Mouse (Mus musculus) hindbrain, embryonic 13.5 days (tissue): Measurements from ENCODE around the gene Spop. TPM values are rescaled to one million over a fixed set of nuclear protein-coding genes. Genes with fewer than 3 reads are reported as not detected.

Source experiments
- ATAC-seq: fragments of 200-750 bp; cut with Nextera tagmentation; 2 replicates; pipeline ENCODE4 v1.8.0; 2017; ENCODE audit warnings: moderate TSS enrichment; ENCODE audit not compliant: low FRiP score
- H3K27ac ChIP-seq: fragments of 300-500 bp; sonication (generic); 2 replicates; pipeline ENCODE4 v1.5.1; 2015; ENCODE audit warnings: inconsistent platforms, mild to moderate bottlenecking, moderate library complexity
- H3K27me3 ChIP-seq: fragments of 300-500 bp; sonication (generic); 2 replicates; pipeline ENCODE4 v1.6.1; 2015; ENCODE audit warnings: mild to moderate bottlenecking, inconsistent platforms
- H3K36me3 ChIP-seq: fragments of 300-500 bp; sonication (generic); 2 replicates; pipeline ENCODE4 v1.6.1; 2015; ENCODE audit warnings: mild to moderate bottlenecking, inconsistent platforms
- H3K4me1 ChIP-seq: fragments of 300-500 bp; sonication (generic); replicated peaks from 2 replicates; pipeline ENCODE4 v1.6.1; 2015; ENCODE audit warnings: inconsistent platforms
- H3K4me2 ChIP-seq: fragments of 300-500 bp; sonication (generic); 2 replicates; pipeline ENCODE4 v1.6.1; 2015; ENCODE audit warnings: inconsistent platforms, mild to moderate bottlenecking, moderate library complexity
- H3K4me3 ChIP-seq: fragments of 300-500 bp; sonication (generic); 2 replicates; pipeline ENCODE4 v1.5.1; 2015; ENCODE audit warnings: mild to moderate bottlenecking, inconsistent platforms
- H3K9ac ChIP-seq: fragments of 300-500 bp; sonication (generic); 2 replicates; pipeline ENCODE4 v1.6.1; 2015; ENCODE audit warnings: mild to moderate bottlenecking, inconsistent platforms
- H3K9me3 ChIP-seq: fragments of 300-500 bp; sonication (generic); 2 replicates; pipeline ENCODE4 v1.6.1; 2016; ENCODE audit warnings: inconsistent platforms
- WGBS: fragments of 180-500 bp; shearing (Covaris S2); methylation state at CpG from one replicate; pipeline ENCODE4 v1.1.7; 2015; 5-methylcytosine and 5-hydroxymethylcytosine counted together
- polyA plus RNA-seq: library from polyadenylated mRNA; unstranded; fragments of >200 nt; fragmentation: Nextera tagmentation; extraction: Ambion mirVana; gene quantifications from 2 replicates; pipeline ENCODE4 v1.2.1, GENCODE M21; 2015

The Spop gene
- polyA plus RNA-seq, 1 experiment from 2014 or later: 221 TPM

DNA sequence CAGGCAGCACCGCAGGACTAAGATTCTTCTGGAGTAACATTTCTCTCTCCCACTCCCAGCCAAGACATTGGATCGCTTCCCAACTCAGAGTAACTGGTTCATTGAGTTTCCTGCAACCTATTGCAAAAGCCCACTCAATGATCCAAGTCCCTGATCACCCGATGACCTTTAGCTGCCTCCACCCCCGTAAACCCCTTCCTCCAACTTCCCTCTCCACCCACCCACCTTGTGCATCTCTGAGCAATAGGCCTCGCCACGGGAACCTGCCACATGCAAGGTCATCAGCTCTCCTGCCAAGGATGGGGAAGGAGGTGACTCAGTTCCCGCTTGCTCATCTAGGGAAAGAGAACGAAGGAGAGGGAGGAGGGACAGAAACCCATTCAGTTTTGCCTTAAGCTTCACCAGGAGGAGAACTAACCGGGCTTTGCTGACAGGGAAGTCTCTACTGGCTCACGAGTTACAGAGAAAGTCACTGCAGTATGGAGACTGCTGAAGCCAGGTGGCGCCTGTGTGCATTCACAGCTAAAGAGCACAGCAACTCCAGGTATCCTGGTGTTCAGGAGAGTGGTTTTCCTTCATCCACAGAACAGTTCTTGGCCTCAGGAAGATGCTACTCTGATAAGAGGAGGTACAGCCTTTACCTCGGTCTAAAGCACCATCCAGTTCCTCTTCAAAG, 93.3 kb downstream of the Spop start:
- Histone ChIP-seq H3K4me2 (no peak overlapping the region), H3K4me3 (no peak overlapping the region), H3K9ac (no peak overlapping the region), H3K4me1 (peaks cover 17% of the 10 kb centered on the region), H3K27me3 (peaks cover 25% of the 10 kb centered on the region), H3K9me3 (no peaks in the 10 kb centered on the region), H3K27ac (no peak overlapping the region), H3K36me3 (no peaks in the 10 kb centered on the region)
- WGBS: 57% methylated on average over 12 of the region's 12 CpGs
- ATAC-seq: no peak

DNA sequence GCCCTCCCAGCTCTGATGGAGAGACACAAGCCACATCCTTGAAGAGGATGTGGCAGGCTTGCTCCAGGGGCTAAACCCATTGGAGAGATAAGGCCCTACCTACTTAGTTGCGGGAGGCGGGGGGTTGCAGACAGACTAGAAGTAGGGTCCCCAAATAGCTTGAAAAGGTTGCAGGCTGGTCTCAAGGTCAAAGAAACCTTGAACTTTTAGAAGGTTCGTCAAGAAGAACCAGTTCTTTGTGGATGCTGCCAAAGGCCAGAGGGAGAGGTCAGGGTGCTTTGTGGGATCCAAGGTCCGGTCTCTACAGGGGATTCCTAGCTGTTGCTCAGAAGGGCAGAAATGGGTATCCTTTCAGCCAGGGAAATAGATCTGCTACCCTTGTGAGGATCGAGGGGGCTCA, 93.9 kb downstream of the Spop start:
- Histone ChIP-seq H3K9ac (no peak overlapping the region), H3K4me1 (peaks cover 17% of the 10 kb centered on the region), H3K27me3 (peaks cover 31% of the 10 kb centered on the region), H3K4me2 (no peak overlapping the region), H3K9me3 (no peaks in the 10 kb centered on the region), H3K4me3 (no peak overlapping the region), H3K27ac (no peak overlapping the region), H3K36me3 (no peaks in the 10 kb centered on the region)
- 76% methylated on average over 5 of the region's 5 CpGs for WGBS
- no peak for ATAC-seq

DNA sequence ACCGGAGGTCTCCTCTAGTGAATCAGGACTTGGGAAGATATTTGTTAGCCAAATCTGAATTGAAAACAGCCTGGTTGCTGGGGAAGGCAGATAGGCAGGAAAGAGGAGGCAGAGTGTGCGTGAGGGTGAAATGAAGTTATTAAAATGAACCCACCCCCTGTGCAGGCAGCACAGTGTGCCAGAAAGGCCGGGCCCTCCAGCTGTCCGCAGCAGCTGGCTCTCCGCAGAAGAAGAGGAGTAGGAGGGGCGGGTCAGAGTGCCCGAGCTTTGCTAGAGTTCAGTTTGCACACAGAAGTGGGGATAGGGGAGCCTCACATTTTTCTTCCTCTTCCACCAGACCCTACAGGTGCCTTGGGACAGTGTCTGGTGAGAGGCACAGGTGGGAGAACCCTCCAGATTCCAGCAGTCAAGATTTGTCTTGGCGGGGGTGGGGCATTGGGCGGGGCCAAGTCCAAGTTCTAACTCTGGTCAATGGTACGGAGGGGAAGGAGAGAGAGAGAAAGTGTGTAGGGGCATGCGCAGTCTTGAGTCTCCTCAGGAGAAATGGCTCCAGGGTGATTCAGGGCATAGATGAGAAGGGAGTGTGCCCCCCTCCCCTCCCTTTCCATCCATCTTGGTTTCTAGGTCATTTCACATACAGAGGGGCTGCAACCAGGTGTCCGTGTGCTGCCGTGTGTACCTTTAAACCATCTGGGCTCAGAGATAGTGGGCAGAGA, 94.5 kb downstream of the Spop start:
- H3K9me3 ChIP-seq: no peaks in the 10 kb centered on the region
- no peak overlapping the region for H3K4me3 ChIP-seq
- H3K27me3 ChIP-seq: peaks cover 36% of the 10 kb centered on the region
- ATAC-seq: no peak
- no peaks in the 10 kb centered on the region for H3K36me3 ChIP-seq
- 63% methylated on average over 13 of the region's 13 CpGs for WGBS
- H3K9ac ChIP-seq: no peak overlapping the region
- peaks cover 22% of the 10 kb centered on the region for H3K4me1 ChIP-seq
- H3K27ac ChIP-seq: no peak overlapping the region
- no peak overlapping the region for H3K4me2 ChIP-seq

DNA sequence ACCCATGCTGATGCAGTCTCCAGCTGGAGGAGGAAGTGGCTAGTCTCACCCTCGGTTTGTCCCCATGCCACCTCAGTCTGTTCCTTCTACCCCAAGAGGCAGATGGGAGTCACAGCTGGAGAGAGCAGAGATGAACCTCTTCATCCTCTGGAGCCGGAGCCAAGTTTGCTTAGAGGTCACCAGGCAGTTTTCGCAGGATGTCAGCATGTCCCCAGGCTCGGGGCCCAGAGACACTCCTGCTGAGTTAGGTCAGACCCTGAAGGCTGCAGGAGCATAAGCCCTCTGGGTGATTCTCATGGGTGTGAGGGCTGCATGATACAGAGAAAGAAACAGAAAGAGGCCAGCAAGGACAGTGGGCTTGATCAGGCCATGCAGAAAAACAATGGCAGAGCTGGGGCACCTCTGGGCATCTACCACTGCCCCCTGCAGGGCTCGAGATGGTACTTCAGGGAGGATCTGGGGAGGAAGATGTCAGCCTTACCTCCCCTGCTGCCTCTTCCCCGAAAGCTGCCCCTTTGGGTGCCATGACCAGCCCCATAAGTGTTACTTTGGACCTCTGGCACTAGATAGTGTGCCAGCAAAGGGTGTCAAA, 95.3 kb downstream of the Spop start:
- H3K27me3 ChIP-seq: peaks cover 45% of the 10 kb centered on the region
- H3K4me3 ChIP-seq: no peak overlapping the region
- no peak overlapping the region for H3K27ac ChIP-seq
- peaks cover 24% of the 10 kb centered on the region for H3K4me1 ChIP-seq
- no peaks in the 10 kb centered on the region for H3K36me3 ChIP-seq
- ATAC-seq: no peak
- WGBS: 78% methylated on average over 6 of the region's 6 CpGs
- no peak overlapping the region for H3K9ac ChIP-seq
- no peak overlapping the region for H3K4me2 ChIP-seq
- H3K9me3 ChIP-seq: no peaks in the 10 kb centered on the region

DNA sequence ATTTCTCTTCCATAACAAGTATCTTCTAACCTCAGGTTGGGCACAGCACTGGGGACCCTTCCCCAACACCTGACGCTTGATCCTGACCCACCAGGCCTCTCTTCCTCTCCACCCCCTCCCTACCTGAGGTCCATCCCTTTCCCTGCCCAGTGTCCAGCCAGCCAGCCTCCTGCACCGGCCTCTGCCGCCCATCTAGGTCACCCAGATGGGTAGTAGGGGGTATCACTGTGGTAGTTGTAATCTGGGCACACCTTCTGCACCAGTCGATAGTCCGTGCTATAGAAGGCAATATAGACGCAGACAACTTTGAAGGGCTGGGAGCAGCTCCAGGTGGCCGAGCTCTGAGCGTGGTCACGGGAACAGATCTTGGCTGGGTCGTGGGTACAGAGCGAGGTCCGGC, 96.8 kb downstream of the Spop start:
- Histone ChIP-seq H3K27ac (no peak overlapping the region), H3K27me3 (peaks cover 59% of the 10 kb centered on the region), H3K9me3 (no peaks in the 10 kb centered on the region), H3K4me3 (no peak overlapping the region), H3K4me1 (peaks cover 28% of the 10 kb centered on the region), H3K4me2 (no peak overlapping the region), H3K9ac (no peak overlapping the region), H3K36me3 (no peaks in the 10 kb centered on the region)
- ATAC-seq: no peak
- WGBS: 91% methylated on average over 12 of the region's 12 CpGs

DNA sequence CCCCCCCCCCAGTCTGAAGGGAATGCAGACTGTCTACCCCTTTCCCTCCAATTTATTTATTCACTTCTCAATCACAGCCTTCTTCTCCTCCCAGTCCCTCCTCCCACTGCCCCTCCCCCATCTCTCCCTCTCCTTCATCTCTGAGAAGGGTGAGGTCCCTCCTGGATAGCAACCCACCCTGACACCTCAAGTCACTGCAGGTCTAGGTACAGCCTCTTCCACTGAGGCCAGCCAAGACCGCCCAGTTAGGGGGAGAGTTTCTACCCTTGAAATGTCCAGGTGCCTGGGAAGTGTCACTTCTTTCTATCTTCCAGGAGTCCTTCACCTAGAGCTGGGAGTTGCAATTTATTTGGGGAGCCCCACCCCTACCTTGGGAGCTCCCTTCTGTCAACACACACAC, 98.0 kb downstream of the Spop start:
- no peaks in the 10 kb centered on the region for H3K9me3 ChIP-seq
- no peak overlapping the region for H3K4me3 ChIP-seq
- H3K27ac ChIP-seq: no peak overlapping the region
- peaks cover 41% of the 10 kb centered on the region for H3K4me1 ChIP-seq
- H3K4me2 ChIP-seq: no peak overlapping the region
- peaks cover 66% of the 10 kb centered on the region for H3K27me3 ChIP-seq
- ATAC-seq: no peak
- no peaks in the 10 kb centered on the region for H3K36me3 ChIP-seq
- 82% methylated on average over 1 of the region's 1 CpGs for WGBS
- H3K9ac ChIP-seq: no peak overlapping the region

DNA sequence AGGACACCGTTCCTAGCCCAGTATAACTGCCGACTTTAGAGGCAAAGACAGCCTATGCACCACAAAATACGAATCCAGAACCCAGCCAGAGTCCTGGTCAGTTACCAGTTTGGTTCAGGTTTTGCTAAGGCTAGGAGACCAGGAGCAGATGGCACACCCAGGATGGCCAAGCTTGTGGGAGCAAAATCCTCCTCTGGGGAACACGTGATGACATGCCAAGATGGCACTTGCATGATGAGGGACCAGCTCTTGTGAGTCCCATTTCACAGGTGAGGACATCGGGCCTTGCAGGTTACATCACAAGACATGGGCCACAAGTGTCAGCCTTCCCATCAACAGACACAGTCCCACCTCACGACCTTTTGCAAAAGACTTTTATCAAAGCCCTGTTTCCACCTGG, 98.5 kb downstream of the Spop start:
- peaks cover 45% of the 10 kb centered on the region for H3K4me1 ChIP-seq
- H3K36me3 ChIP-seq: no peaks in the 10 kb centered on the region
- H3K9me3 ChIP-seq: no peaks in the 10 kb centered on the region
- no peak for ATAC-seq
- WGBS: 78% methylated on average over 6 of the region's 6 CpGs
- no peak overlapping the region for H3K4me3 ChIP-seq
- H3K27me3 ChIP-seq: peaks cover 67% of the 10 kb centered on the region
- no peak overlapping the region for H3K27ac ChIP-seq
- H3K4me2 ChIP-seq: peak overlapping the region; percentile 94; the same call in 1 of the 2 replicates
- H3K9ac ChIP-seq: no peak overlapping the region

DNA sequence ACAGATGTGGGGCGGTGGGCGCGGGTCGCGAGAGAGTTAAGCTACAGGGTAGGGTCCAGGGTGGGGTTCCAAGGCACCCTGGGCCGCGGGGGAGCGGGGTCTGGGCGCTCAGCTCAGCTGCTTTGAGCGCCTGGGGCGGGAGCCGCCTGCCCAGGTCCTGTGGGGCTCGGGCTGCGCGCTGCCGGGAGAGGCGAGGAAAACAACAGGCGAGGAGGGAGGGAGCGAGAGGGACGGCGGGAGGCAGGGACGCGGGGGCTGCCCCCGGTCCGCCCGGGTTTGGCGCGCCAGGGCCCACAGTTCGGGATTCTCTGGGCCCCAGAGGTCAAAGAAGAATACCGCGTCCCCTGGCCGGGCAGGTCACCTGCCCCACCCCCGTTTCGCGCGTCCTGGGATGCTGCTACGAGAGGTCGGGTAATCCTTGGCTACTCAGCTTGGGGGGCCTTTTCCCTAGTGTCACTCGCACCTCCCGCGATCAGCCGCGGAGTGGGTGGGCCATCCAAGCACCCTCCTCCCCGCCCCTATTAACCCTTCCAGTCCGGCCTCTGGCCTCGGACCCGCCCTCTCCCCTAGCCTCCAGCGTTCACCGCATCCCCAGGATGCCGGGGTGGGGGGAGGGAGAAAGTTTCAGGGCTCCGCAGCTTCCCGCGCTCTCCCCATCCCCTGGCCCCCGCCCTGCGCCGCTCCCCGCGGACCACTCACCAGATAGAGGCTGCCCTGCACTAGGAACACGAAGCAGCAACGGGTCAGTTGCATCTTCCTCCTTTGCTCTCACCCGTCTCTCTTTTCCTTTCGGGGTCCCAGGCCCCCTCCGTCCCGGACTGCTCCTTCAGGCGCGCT, 99.8 kb downstream of the Spop start:
- peak overlapping the region; percentile 94 for H3K4me2 ChIP-seq
- 0% methylated on average over 62 of the region's 66 CpGs for WGBS
- H3K9me3 ChIP-seq: no peaks in the 10 kb centered on the region
- peak; percentile 30 for ATAC-seq
- H3K4me3 ChIP-seq: peak overlapping the region; percentile 55
- peak overlapping the region; percentile 72 for H3K9ac ChIP-seq
- H3K36me3 ChIP-seq: no peaks in the 10 kb centered on the region
- peaks cover 45% of the 10 kb centered on the region for H3K4me1 ChIP-seq
- H3K27me3 ChIP-seq: peaks cover 69% of the 10 kb centered on the region
- no peak overlapping the region for H3K27ac ChIP-seq

DNA sequence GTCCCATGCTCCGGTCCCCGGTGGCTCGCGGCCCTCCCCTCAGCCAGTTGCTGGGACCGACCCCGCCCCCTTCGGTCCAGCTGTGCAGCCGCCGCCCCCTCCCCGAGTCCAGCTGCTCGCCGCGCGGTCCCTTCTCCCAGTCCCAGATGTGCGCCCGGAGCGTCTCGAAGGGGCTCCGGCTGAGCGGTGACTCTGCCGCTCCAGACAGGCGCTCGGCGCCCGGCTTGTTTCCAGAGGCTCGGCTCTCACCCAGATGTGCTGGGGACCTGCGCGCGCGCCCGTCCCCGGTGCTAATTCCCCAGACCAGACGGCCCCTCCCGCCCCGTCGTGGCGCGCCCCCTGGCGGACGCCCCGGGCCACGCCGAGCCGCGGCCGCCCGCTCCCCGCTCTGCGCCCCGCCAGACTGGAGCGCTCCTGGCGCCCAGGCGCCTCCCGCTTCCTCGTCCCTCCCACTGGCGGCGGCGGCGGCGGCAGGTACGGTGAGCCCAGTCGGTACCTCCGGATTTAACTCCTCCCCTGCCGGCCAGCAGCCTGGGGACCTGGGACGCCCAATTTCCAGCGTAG, 100.5 kb downstream of the Spop start, which contains the start of gene Nxph3:
Nxph3 (minus strand) TSS at position 273 of the 564 bp plus-strand sequence.
- Histone ChIP-seq H3K27ac (no peak within 1 kb of the TSS), H3K9me3 (no peaks in the 10 kb centered on the region), H3K9ac (peak within 1 kb of the TSS; percentile 72), H3K4me1 (peaks cover 45% of the 10 kb centered on the region), H3K36me3 (no peaks in the 10 kb centered on the region), H3K27me3 (peaks cover 68% of the 10 kb centered on the region), H3K4me2 (peak within 1 kb of the TSS; percentile 94), H3K4me3 (peak within 1 kb of the TSS; percentile 55)
- under 1% methylated on average over 66 of the region's 66 CpGs for WGBS
- peak; percentile 36 for ATAC-seq

DNA sequence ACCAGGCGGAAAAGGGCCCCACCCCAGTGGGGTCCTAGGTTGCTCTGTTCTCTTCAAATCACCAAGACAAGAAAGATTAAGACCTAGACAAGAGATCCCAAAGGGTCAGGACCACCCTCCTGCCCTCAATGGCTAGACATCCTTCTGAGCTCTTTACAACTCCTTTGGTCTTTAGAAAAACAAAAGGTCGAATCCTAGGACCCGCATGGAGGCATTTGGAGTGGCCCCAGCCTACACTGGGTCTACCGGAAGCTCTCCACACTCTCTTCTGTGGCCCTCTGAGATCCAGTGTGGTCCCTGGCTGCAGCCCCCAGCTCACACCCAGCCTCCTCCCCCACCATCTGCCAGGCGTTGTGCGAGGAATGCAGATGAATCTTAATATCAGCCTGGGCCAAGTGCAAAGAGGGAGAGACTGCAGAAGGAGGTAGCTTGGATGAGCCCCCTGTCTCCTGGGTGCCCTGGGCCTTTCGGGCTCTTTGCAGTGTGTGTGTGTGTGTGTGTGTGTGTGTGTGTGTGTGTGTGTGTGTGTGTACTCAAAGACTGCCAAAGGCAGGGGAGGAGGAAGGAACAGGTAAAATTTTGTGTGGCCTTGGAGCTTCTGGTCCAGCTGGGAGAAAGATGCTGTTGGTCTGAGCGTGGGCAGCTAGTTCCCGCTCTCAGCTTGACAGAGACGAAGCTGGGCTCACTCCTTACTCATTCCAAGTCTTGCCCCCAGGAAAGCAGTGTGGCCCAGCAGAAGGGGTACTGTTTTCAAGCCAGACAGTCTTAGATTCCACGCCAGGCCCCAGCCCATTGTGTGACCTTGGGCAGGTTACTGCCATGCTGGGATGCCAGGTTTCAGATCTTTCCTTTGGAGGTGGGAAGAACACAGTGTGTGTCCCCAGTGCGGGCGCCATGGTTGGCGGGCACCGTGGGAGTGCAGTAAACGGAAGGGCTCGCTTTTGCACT, 101.8 kb downstream of the Spop start:
- Histone ChIP-seq H3K9ac (no peak overlapping the region), H3K36me3 (no peaks in the 10 kb centered on the region), H3K27me3 (peaks cover 64% of the 10 kb centered on the region), H3K9me3 (no peaks in the 10 kb centered on the region), H3K4me1 (peaks cover 51% of the 10 kb centered on the region), H3K27ac (no peak overlapping the region), H3K4me2 (peak overlapping the region; percentile 94; the same call in 1 of the 2 replicates), H3K4me3 (no peak overlapping the region; the same call in 1 of the 2 replicates)
- ATAC-seq: no peak
- 31% methylated on average over 17 of the region's 17 CpGs for WGBS

DNA sequence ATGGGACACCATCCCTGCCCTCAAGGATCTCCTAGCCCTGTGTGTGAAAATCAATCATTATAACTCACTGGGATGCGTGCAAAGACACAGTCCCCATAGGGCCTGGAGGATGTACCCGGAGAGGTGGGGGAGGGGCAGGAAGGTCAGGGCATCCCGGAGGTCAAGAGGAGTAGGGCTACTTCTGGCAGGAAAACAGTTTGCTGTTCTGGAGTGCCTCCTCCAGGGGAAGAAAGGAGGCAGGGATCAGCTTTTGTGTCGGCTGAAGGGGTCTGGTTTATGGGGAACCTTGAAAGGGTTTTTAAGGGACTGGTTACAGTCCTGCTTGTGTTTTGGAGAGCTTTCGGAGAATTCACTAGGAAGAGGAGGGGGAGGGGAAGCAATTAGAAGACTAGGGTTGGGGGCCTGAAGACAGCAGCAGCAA, 102.6 kb downstream of the Spop start:
- WGBS: 2% methylated on average over 5 of the region's 5 CpGs
- Histone ChIP-seq H3K4me2 (no peak overlapping the region), H3K36me3 (no peaks in the 10 kb centered on the region), H3K9me3 (no peaks in the 10 kb centered on the region), H3K27ac (no peak overlapping the region), H3K4me1 (peaks cover 58% of the 10 kb centered on the region), H3K4me3 (no peak overlapping the region), H3K27me3 (peaks cover 57% of the 10 kb centered on the region), H3K9ac (peak overlapping the region; percentile 49; the same call in 1 of the 2 replicates)
- no peak for ATAC-seq
